Mouse (Mus musculus) adrenal gland, postnatal 4 days (tissue): ENCODE data around the gene Zwilch. TPM values are rescaled to one million over a fixed set of nuclear protein-coding genes. Genes with fewer than 3 reads are reported as not detected.
"Not testable (repeated sequence)": the region's sequence is repeated elsewhere in the genome, so short reads cannot be mapped to it uniquely, and the experiment has no call there.

Experiments used
- DNase-seq, 2 experiments: peaks; one replicate each; pipeline ENCODE4 v3.0.0; 2021 to 2022; ENCODE audit warnings: low spot score in 2 of 2, mixed read lengths in 2 of 2
- long read RNA-seq, 2 experiments: library from polyadenylated mRNA; stranded (forward); transcript quantifications; one replicate each; pipeline ENCODE4 v2.0.0; 2021
- total RNA-seq, 2 experiments: library from RNA; stranded (reverse); gene quantifications; 2 replicates each; pipeline ENCODE4 v1.2.3; 2021

The Zwilch gene
- total RNA-seq = 10 to 100 TPM; 19.2 to 19.9 TPM
- long read RNA-seq, experiment 1, partial matches to known transcripts = 1 of 3 reads
- long read RNA-seq, experiment 1, other reads (novel, unspliced or antisense) = 1 of 3 reads
- long read RNA-seq, experiment 2, partial matches to known transcripts = 1 of 9 reads
- long read RNA-seq, experiment 2, other reads (novel, unspliced or antisense) = 4 of 9 reads

DNA sequence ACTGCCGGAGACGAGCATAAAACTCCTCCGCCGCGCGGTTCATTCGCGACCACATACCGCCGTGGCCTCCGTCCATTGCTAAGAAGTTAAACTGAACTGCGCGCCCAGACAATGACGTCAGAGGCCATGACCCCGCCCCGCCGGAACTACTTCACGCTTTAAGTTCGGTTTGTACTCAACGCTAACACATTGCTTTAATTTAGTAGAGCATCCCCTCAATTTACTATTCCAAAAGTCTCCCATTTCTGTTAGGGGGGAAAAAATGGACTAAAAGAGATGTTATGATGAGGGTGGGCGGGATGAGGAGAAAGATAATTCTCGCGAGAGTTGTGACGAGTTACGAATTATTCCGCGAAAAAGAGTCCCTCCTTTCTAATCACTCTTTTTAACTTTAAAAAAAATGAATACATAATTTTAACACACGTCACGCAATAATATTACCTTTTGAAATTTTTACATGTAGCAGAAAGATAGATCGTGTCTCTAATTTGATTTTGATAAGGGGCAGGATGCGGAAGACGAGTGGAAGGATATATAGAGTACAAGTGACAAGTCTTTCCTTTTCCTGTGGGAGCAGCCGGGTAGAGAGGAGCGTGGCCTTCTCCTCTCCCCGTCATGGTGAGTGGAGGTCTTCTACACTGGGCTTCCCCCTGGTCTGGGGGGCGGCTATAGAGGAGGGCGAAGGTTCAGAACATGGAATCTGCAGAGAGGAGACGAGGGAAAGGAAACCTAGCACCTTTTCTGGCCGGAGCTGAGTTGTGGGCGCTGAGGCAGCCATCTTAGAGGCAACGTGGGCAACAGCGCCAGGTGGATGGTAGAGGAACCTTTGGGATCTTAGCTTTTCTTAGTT is at the start of gene Zwilch, which contains the start of gene Rpl4:
Zwilch (minus strand) TSS at position 289 of the 850 bp plus-strand sequence.
Rpl4 (plus strand) TSS at position 560 of the 850 bp plus-strand sequence.
- DNase-seq = peak; percentile 59 to 63

DNA sequence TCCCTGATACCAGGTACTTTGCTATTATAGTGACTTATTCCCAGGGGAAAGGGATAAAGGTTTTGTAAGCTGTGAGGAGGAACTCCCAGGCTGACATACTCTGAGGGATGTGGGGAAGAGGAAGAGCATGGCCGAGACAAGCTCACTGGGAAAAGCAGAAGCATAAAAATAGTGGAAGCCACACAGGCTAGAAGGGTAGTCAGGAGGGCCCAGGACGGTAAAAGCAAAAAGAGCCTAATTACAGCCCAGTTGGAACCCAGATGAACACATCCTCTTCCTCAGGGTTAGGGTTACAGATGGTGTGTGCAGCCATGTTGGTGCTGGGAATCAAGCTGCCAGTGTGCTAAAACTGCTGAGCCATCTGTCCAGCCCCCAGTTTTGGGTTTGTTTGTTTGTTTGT is 49.2 kb upstream of the Zwilch start:
- no peak for DNase-seq

DNA sequence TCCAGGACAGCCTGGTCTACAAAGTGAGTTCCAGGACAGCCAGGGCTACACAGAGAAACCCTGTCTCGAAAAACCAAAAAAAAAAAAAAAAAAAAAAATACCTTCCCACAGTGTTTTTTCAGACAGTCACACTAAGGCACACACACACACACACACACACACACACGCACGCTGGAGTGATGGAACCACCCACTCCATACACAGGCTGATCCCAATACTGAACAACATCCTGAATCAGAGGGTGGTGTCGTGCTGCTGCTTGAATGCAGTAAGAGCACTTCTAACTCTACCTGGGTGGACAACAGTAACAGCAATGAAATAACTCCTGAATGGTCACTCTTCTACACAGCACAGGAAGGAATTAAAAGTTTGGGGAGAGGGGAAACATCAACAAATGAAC is 48.6 kb upstream of the Zwilch start:
- DNase-seq = no peak

DNA sequence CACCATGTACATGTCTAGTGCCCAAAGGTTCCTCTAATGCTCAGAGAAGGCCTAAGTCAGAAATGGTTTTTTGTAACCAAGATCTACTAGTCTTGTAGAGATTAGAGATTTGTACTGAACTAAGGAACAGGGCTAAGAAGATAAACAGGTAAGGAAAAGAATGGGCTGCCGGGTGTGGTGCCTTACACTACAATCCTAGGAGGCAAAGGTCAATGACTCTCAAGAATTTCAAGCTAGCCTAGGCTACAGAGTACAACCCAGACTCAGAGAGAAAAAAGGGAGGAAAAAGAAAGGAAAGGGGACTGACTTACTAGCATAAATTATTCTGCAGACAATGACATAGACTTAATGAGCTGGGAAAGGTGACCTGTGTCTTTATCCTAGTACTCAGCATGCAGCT is 47.7 kb upstream of the Zwilch start:
- no peak for DNase-seq

DNA sequence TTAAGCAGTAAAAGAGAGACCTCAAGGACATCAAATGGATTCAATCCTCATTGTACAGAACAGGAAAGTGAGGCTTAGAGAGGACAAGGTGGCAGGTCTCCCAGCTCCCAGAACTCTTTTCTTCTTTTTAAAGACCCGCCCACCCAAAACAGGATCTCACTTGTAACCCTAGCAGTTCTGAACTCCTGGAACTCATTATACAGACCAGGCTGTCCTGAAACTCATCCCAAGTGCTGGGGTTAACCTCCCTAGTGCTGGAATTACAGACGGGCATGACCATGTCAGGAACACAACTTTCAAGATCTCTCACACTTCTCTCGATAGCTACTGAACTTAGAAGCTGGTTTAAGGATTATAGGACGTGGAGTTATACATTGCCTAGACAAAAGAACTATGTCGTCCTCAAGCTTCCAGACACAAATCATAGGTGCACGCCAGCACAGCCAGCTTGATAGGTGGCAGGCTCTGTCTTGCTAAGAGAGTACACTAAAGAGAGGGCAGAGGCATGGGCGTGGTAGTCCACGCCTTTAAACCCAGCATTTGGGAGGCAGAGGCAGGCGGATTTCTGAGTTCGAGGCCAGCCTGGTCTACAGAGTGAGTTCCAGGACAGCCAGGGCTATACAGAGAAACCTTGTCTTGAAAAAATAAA is 47.0 kb upstream of the Zwilch start:
- no peak for DNase-seq

DNA sequence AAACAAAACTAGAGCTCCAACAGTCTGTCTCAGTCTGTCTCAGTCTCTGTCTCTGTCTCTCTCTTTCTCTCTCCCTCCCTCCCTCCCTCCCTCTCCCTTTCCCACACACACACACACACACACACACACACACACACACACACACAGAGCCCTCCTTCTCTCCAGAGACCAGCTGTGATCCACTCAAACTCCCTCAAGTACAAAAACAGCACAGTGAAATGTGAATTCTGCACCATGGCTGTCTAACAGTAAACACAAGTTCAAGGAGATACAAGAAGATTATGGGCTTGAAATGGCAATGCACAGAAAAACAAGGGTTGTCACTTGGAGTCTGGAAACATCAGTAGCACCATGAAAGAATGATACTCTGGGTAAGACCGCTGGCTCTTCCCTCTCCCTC is 46.4 kb upstream of the Zwilch start:
- no peak for DNase-seq

DNA sequence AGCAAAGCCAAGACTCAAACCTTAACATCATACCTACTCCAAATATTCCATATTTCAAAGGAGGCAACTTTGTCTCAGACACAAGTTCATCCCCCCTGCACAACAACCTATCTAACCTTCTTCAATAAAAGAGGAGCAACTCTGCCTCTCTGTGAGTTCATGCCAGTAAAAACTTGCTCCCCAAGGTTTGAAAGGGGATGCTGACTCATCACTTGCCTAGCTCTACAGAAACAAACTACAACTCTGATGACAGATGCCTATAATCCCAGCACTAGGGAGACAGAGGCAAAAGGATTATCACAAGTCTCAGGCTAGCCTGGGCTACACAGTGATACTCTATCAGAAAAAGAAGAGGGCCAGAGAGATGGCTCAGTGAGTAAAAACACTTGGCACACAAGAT is 45.0 kb upstream of the Zwilch start:
- no peak for DNase-seq

DNA sequence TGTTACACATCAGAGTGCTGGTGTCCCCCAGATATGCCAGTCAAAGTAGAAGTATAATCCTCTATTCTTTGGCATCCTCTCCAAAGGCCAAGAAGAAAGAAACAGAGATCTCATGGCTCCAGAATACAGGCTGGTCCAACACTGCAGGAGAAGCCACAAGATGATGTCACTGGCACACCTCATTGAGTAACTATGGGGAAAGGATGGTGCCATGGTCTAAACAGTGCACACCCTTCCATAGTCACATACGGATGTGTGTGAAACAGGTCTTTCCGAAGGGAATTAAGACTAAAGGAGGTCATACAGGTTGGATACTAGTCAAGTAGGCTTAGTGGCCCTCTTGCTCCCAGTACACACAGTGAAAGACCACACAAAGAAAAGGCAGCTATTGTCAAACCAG is 43.7 kb upstream of the Zwilch start:
- no peak for DNase-seq

DNA sequence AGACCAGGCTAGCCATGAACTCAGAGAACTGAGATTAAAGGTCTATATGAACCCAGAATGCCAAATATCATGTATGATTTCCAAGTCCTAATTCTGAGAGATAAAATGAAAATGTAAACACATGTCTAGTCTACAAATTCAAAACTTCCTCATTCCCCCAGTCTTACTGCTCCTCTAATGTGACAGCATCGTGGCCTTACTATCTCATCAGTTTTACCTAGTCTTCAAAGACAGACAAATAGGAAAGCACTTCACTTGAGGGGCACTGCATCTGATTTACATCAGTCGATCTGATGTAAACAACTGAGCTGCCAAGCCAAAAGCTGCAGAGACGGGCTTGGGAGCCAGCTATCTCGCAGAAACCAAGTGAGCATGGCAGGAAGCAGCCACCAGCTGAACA is 43.2 kb upstream of the Zwilch start:
- DNase-seq = no peak

DNA sequence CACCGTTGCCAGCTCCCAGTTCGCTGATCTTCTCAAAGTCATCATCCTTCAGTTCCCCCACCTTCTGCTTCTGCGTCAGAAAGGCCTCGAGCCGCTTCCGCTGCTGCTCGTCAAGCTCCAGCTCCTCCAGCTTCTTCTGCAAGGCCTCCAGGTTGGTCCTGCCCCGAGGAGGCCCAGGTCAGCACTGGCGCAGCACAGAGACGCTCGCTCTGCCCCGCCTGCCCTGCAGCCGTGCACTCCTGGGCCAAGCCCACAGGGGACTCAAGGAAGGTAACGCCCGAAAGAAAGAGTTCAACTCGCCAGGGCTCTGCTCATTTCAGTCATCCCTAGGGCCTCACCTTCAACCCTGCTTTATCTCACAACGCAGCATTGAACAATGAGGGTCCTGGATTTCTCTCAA is 41.5 kb upstream of the Zwilch start:
- DNase-seq = no peak

DNA sequence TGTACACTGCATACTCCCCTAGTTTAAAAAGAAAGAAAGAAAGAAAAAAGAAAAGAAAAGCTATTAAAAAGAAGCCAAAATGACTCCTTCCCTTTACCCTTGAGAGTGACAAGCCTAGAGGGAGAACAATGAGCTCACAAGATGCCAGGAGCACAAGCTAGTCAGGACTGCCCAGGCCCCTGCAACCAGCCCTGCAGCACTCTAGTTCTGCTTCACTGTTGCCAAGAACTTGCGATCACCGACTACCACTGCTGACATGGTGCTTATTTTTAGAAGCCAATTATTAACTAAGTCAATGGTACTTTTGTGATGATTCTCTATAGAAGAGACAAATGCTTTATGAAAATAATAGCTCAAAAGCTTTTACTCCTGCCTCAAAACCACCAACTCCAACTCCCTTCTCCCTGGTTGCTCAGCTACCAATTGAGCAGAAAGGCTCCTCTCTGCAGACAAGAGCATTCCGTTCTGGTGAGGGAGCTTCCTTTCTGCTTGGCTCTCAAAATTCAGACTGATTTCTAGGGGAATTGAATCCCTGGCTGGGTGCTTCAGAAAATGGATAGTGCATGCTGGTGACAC is 34.7 kb upstream of the Zwilch start:
- DNase-seq = no peak

DNA sequence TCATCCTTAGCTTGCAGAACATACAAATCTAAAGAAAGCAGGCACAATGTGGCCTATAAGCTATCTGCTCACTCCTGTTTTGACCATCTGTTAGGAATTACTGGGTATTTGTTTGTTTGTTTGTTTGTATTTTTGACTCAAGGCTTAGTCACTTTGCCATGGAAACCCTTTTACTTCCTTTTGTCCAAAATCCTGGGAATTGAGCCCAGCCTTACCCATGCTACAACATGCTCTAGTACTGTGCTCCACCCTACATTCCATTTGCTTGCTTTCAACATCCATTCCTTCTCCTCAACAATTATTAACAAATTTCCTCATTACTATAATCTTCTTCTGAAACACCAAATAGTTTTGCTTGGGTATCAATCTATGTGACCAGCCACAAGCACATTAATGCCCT is 30.0 kb upstream of the Zwilch start:
- no peak for DNase-seq

DNA sequence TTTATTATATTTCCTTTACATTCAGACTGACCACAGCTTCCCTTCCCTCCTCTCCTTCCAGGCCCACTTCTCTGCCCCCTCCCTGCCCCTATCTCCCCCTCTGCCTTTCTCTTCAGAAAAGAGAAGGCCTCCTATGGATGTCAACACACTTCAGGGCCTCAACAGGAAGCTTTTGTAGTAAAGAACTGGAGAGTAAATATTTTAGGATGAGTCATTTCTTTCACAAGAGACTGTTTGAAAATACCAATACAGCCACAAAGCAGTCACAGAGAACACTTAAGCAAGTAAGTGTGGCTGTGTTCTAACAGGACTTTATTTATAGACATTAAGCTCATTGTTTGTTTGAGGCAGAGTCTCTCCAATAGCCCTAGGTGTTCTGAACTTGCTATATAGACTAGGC is 29.4 kb upstream of the Zwilch start:
- DNase-seq = no peak

DNA sequence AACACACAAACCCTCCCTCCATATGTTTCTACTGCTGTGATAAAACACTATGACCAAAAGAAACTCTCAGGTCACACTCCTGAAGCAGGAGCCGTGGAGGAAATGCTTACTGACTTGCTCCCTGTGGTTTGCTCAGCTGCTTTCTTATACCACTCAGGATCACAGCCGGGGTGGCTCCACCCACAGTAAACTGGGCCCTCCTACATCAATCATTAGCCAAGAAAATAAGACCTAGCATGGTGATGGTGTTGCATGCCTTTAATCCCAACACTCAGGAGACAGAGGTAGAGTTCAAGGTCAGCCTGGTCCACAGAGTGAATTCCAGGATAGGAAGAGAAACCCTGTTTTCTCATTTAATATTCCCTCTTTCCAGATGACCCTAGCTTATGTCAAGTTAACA is 27.0 kb upstream of the Zwilch start:
- DNase-seq = no peak

DNA sequence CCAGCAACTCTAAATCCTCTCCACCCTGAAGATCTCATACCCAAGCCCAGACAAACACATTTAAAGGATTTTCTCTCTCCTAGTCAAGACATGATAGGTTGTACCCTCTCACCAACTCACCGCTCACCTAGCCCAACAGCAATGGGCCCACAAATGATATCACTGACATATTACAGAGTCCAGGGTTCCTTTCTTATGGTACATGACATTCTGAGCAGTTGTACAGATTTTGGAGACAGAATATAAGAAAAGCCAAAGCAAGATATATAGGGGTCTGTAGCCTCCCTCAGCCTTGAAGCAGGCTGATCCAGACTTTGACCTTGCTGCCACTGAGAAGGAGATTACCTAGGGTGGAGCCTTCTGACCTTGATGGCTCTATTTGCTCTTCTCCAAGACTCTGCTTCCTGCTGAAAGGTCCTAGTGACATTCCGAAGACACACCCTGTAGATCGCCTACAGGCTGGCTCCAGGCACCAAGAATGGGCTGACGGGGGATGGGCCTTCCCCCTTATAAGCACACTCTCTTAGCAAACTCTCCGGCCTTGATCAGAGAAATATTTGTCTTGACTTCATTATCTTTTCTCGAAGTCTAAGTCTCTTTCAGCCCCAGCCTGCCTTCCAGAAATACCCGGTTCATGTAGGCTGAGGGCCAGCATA is 26.0 kb upstream of the Zwilch start:
- DNase-seq = not testable (repeated sequence)

DNA sequence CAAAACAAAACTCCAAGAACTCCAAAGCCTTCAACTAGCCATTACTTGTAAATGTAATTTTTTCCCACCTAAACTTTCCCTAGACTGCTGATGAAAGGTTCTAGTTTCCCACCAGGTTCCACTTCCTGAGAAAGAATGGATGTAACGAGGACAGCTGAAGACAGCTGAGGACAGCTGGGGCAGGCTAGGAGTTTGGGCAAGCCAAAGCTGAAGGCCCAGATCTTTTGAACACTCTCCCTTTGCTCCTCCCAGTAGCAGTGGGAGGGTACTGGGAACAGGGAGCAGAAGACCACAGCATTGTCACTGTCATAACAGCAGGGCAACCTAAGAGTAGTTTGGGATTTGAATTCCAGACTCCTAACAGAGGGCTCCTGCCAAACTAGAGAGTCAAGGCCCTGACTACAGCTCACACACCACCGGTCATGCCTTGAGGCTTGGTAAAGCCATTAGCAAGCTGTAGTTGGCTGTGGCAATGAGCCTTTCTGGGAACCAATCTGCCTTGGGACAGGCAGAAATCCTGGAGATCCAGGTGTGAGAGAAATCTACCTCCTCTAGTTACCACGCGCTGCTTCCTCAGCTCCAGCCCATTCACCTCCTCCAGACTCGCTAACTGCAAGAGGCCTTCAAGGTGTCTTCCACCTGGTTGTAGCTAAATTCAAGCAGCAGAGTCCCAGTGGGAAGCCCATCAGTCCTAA is 25.3 kb upstream of the Zwilch start:
- DNase-seq = no peak

DNA sequence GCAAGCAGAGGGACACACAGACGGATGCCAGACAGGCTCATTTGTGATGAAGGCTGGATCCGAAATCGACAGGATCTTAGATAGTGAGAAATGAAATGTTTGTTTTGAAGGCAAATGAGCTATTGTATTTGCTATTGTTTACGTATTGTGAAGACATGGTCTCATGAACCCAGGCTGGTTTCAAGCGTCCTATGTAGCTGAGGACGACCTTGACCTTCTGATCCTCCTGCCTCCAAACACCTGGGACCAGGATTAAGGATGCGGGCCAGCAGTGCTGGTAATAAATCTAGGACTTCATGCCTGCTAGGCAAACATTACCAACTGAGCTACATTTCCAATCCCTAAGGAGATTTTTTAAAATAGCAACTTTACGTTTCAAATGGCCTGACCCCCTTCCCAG is 24.6 kb upstream of the Zwilch start:
- DNase-seq = no peak

DNA sequence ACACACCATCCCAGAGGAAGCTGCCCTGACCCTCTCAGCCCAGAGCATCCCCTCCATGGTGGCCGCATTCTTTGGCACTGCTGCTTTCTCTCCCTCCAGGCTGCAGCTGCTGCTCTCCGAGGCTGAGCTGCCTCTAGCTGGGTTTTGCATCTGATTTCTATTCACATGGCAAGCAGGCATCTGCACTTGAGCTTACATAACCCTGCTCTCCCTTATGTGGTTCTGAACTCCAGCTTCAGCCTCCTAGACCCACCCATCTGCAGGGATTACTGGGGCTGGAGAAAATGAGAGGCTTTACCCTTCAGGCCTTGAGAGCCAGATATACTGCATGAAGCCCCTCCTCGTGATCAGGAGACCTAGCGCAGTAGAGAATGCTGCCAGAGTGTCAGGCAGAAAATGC is 22.6 kb upstream of the Zwilch start:
- DNase-seq = no peak

DNA sequence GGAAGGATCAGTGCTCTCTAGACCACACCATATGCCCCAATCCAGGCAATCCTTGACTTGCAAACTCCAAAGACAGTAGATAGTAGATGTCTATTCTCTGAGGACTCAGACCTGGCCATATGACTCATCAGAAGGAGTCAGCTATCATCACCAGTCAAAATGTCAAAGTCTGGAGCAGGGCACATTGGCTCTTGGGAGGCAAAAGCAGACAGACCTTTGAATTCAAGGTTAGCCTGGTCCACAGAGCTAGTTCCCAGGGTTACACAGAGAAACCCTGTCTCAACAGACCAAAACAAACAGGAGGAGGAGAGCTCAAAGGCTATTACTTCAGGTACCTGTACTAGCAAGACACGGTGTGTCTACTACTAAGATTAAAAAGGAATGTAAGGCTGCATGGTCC is 21.0 kb upstream of the Zwilch start:
- no peak for DNase-seq

DNA sequence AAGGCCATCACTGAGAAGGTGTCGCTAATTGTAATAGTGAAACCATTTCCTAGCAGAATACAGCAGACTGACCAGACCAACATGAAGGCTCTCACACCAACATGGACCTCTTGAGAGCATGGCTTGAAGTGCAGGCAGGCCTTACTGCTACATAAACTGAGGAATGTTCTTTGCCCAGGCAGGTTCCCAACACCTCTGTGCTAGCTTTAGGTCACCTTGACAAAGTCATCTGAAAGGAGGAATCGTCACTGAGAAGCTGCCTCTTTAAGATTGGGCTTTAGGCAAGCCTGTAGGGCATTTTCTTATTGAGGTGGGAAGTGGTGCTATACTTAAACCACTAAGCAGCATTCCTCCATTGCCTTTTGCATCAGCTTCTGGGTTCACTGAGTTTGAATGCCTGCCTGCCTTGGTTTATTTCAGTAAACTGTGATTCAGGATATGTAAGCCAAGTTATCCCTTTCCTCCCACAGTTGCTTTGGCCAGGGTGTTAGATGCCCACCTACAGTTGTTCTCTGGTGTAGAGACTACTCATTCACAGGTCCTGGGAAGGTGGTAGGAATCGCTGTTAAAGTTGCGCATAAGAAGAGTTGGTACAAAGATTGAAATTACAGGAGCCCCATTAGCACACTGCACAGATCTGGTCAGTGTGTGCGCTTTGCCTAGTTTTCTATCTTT is 11.4 kb upstream of the Zwilch start:
- DNase-seq = no peak
